Mouse (Mus musculus) cortical plate, adult 2 months (tissue): ENCODE results near the gene Ric8b.

Experiments
- CTCF ChIP-seq: fragments of 200-500 bp; IDR thresholded peaks from 2 replicates; pipeline ENCODE4 v1.5.1; 2011; ENCODE audit warnings: mild to moderate bottlenecking, control low read depth, low read length; ENCODE audit not compliant: insufficient read depth; ENCODE audit errors: extremely low read depth
- POLR2A ChIP-seq: fragments of 200-500 bp; IDR thresholded peaks from 2 replicates; pipeline ENCODE4 v1.6.1; 2011; ENCODE audit warnings: mild to moderate bottlenecking, low read length, control low read depth; ENCODE audit not compliant: insufficient read depth; ENCODE audit errors: extremely low read depth

- TF ChIP-seq POLR2A (no peak), CTCF (no peak)
Observed at GRCm38 (mm10) chr10:84938886-84939285, 21.5 kb downstream of the Ric8b start.
